Mouse (Mus musculus) midbrain, embryonic 14.5 days (tissue): ENCODE data around the gene Matn3. TPM values are rescaled to one million over a fixed set of nuclear protein-coding genes. Genes with fewer than 3 reads are reported as not detected.

Experiments
- ATAC-seq: fragments of 200-750 bp; cut with Nextera tagmentation; 2 replicates; pipeline ENCODE4 v1.8.0; 2017; ENCODE audit warnings: moderate number of reproducible peaks, moderate library complexity; ENCODE audit not compliant: low FRiP score, low TSS enrichment
- DNase-seq: peaks from one replicate; pipeline ENCODE4 v3.0.0-alpha.2; 2015
- H3K27ac ChIP-seq: fragments of 300-500 bp; sonication (generic); replicated peaks from 2 replicates; pipeline ENCODE4 v1.5.1; 2014; ENCODE audit warnings: mild to moderate bottlenecking, low read depth, low read length, moderate library complexity
- H3K27me3 ChIP-seq: fragments of 300-500 bp; sonication (generic); 2 replicates; pipeline ENCODE4 v1.6.1; 2014; ENCODE audit warnings: low read length, control low read depth, mixed read lengths; ENCODE audit not compliant: control insufficient read depth, insufficient read depth
- H3K36me3 ChIP-seq: fragments of 300-500 bp; sonication (generic); 2 replicates; pipeline ENCODE4 v1.6.1; 2014; ENCODE audit warnings: low read length, control low read depth; ENCODE audit not compliant: control insufficient read depth, insufficient read depth
- H3K4me1 ChIP-seq: fragments of 300-500 bp; sonication (generic); 2 replicates; pipeline ENCODE4 v1.6.1; 2014; ENCODE audit warnings: mild to moderate bottlenecking, antibody characterized with exemption, low read length, control low read depth; ENCODE audit not compliant: control insufficient read depth, insufficient read depth
- H3K4me2 ChIP-seq: fragments of 300-500 bp; sonication (generic); 2 replicates; pipeline ENCODE4 v1.6.1; 2014; ENCODE audit warnings: mild to moderate bottlenecking, low read length, moderate library complexity
- H3K4me3 ChIP-seq: fragments of 300-500 bp; sonication (generic); replicated peaks from 2 replicates; pipeline ENCODE4 v1.5.1; 2014; ENCODE audit warnings: low read depth, low read length
- H3K9ac ChIP-seq: fragments of 300-500 bp; sonication (generic); replicated peaks from 2 replicates; pipeline ENCODE4 v1.6.1; 2014; ENCODE audit warnings: mild to moderate bottlenecking, low read length, moderate library complexity
- H3K9me3 ChIP-seq: fragments of 300-500 bp; sonication (generic); 2 replicates; pipeline ENCODE4 v1.6.1; 2016; ENCODE audit warnings: low read length, control low read depth, mixed read lengths; ENCODE audit not compliant: control insufficient read depth
- whole genome bisulfite sequencing: fragments of 180-500 bp; shearing (Covaris S2); extraction: QIAGEN DNeasy Blood & Tissue Kit; methylation state at CpG from one replicate; pipeline ENCODE4 v1.1.7; 2014; 5-methylcytosine and 5-hydroxymethylcytosine counted together
- polyA plus RNA-seq: library from polyadenylated mRNA; unstranded; fragments of >200 nt; fragmentation: Nextera tagmentation; extraction: Ambion mirVana; gene quantifications from 2 replicates; pipeline ENCODE4 v1.2.1, GENCODE M21; 2014

Gene Matn3
- 0.11 and 0.13 TPM in 2 replicates for polyA plus RNA-seq

DNA sequence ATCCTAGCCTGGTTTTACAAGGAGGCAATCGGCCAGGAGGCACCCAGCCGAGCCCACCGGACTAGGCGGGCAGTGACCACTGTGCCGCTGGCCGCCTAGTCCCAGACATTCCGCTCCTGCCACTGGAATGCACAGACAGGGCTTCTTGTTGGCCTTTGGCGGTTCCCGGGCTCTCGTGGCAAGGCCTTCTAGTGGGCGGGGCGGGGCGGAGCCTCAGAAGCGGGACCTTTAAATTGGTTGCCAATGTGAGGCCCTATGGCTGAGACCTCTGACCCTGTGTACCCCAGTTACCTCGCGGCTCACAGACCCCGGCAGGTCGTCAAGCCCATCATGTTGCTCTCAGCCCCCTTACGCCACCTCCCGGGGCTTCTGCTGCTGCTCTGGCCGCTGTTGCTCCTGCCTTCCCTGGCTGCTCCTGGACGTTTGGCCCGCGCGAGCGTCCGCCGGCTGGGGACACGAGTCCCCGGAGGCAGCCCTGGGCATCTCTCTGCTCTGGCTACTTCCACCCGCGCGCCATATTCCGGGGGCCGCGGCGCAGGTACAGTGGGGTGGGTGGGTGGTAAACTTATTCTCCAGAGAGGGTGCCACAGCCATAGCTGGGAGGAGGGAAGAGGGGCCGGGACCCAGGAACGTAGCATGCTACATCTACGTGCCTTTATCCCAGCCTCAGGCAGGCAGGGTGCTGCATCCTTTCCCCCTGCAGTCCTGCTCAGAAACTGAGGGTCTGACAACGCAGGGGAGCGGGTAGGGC, at the start of gene Matn3:
Matn3 (plus strand) TSS at position 216 of the 751 bp plus-strand sequence.
- H3K9ac ChIP-seq = peak within 1 kb of the TSS; percentile 55
- no peak within 1 kb of the TSS for H3K27ac ChIP-seq
- peaks cover 9% of the 10 kb centered on the region; the same call in 1 of the 2 replicates for H3K4me1 ChIP-seq
- peaks cover 8% of the 10 kb centered on the region; the same call in 1 of the 2 replicates for H3K27me3 ChIP-seq
- peak within 1 kb of the TSS; percentile 96 for H3K4me2 ChIP-seq
- H3K9me3 ChIP-seq = no peaks in the 10 kb centered on the region
- H3K36me3 ChIP-seq = no peaks in the 10 kb centered on the region
- H3K4me3 ChIP-seq = peak within 1 kb of the TSS; percentile 43
- peak; percentile 67 for ATAC-seq
- peak; percentile 73 for DNase-seq
- 1% methylated on average over 42 of the region's 42 CpGs for WGBS

DNA sequence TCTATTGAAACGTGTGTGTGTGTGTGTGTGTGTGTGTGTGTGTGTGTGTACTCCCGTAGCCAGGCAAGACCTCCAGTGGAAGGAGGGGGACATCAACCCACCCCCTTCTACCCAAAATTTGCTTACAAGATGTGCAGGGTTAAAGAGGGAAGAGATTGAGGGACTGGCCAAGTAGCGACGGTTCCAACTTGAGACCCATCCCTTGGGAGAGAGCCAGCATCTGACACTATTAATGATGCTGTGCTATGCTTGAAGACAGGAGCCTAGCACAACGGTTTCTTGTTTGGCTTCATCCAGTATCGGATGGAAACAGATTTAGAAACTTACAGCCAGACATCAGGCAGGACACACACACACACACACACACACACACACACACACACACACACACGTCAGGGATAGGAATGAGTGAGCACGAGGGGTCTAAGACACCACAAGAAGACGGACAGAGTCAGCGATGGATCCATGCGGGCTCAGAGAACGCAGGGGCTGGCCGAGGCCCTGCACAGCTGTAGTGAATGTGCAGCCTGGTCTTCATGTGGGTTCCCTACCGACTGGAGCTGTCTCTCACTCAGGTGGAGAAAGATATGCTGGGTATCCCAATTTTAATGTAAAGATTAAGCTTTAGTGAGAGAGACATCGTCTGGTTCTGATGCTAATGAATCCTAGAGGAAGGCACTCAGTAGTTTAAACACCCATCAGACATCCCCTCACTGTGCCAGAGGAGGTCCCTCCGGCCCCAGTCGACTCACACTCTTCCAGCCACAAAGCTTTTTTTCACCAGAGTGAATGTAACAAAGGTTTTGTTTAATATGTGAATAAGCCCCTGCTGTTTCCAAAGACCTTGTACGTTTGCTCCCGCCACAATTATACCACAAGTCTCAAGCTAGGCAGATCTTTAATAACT, 48.6 kb upstream of the Matn3 start:
- no peaks in the 10 kb centered on the region for H3K9me3 ChIP-seq
- WGBS = 44% methylated on average over 19 of the region's 19 CpGs
- 0 out of 2 replicates have a peak, but pooled peaks cover 8% of the 10 kb centered on the region for H3K4me1 ChIP-seq
- no peak overlapping the region for H3K4me3 ChIP-seq
- DNase-seq = no peak
- no peaks in the 10 kb centered on the region for H3K27me3 ChIP-seq
- H3K36me3 ChIP-seq = no peaks in the 10 kb centered on the region
- H3K9ac ChIP-seq = no peak overlapping the region
- H3K27ac ChIP-seq = no peak overlapping the region
- no peak overlapping the region for H3K4me2 ChIP-seq
- peak; percentile 14; the same call in 1 of the 2 replicates for ATAC-seq

DNA sequence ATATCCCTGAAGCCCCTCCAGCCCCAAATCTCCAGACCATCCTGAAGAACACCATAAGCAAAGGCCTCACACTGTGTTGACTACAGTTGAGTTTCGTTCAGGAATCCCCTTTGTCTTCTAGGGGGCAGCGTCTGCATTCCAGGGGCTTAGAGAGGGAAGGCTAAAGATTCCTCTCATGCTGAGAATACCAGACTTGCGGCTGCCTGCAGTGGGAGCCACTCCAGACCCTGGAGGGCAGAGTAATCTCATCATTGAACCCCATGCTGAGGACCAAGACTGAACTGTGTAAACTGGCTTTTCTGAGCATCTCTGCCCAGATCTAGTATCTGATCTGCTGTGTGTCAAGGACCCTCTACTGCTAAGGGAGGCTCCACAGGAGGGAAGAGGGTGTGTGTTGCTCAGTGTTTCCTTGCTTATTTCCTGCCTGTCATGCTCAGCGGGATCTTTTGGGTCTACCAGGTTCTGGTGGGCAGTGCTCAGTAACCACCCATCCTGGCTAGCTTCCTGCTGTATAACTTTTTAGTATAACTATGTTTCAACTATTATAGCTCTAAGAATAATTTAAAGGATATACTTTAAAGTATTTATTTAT, 47.5 kb upstream of the Matn3 start:
- whole genome bisulfite sequencing = 16% methylated on average over 4 of the region's 4 CpGs
- 0 out of 2 replicates have a peak, but pooled peaks cover 8% of the 10 kb centered on the region for H3K4me1 ChIP-seq
- peak; percentile 20; the same call in 1 of the 2 replicates for ATAC-seq
- DNase-seq = no peak
- H3K4me2 ChIP-seq = no peak overlapping the region
- H3K36me3 ChIP-seq = no peaks in the 10 kb centered on the region
- H3K4me3 ChIP-seq = no peak overlapping the region
- no peaks in the 10 kb centered on the region for H3K9me3 ChIP-seq
- no peak overlapping the region for H3K9ac ChIP-seq
- H3K27ac ChIP-seq = no peak overlapping the region
- no peaks in the 10 kb centered on the region for H3K27me3 ChIP-seq

- Histone ChIP-seq H3K9me3 (no peaks in the 10 kb centered on the region), H3K27me3 (no peaks in the 10 kb centered on the region), H3K4me3 (no peak overlapping the region), H3K27ac (no peak overlapping the region), H3K4me1 (0 out of 2 replicates have a peak, but pooled peaks cover 8% of the 10 kb centered on the region), H3K9ac (no peak overlapping the region), H3K36me3 (no peaks in the 10 kb centered on the region), H3K4me2 (no peak overlapping the region)
- 61% methylated on average over 5 of the region's 5 CpGs for WGBS
- ATAC-seq (no peak), DNase-seq (no peak)
Measured at GRCm38 (mm10) chr12:8900919-8901663, 46.6 kb upstream of the Matn3 start.

DNA sequence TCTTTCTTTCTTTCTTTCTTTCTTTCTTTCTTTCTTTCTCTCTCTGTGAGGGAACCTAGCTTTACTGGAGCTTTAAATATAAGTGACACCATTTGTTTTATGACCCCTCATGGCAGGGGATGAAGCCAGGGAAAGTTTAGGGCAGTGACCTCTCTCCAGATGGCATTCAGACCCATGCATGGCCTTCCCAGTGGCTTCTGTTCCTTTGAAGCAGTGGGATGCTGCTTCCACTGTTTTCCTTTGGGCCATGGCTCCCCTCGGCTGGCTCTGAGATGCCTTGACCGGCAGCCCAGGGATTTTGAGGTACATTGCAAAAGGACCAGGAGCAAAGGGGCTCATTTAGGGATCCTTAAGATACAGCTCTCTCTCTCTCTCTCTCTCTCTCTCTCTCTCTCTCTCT, 45.8 kb upstream of the Matn3 start:
- 24% methylated on average over 2 of the region's 2 CpGs for WGBS
- 0 out of 2 replicates have a peak, but pooled peaks cover 8% of the 10 kb centered on the region for H3K4me1 ChIP-seq
- DNase-seq (no peak), ATAC-seq (no peak)
- H3K9me3 ChIP-seq = no peaks in the 10 kb centered on the region
- no peak overlapping the region for H3K4me2 ChIP-seq
- no peaks in the 10 kb centered on the region for H3K27me3 ChIP-seq
- H3K9ac ChIP-seq = no peak overlapping the region
- no peak overlapping the region for H3K4me3 ChIP-seq
- H3K27ac ChIP-seq = no peak overlapping the region
- H3K36me3 ChIP-seq = no peaks in the 10 kb centered on the region

GRCm38 (mm10) chr12:8902479-8902878, 45.2 kb upstream of the Matn3 start:
- 0 out of 2 replicates have a peak, but pooled peaks cover 8% of the 10 kb centered on the region for H3K4me1 ChIP-seq
- no peaks in the 10 kb centered on the region for H3K36me3 ChIP-seq
- H3K9me3 ChIP-seq = no peaks in the 10 kb centered on the region
- no peak overlapping the region for H3K4me2 ChIP-seq
- WGBS = 38% methylated on average over 3 of the region's 3 CpGs
- H3K27me3 ChIP-seq = no peaks in the 10 kb centered on the region
- no peak overlapping the region for H3K4me3 ChIP-seq
- DNase-seq (no peak), ATAC-seq (no peak)
- no peak overlapping the region for H3K27ac ChIP-seq
- no peak overlapping the region for H3K9ac ChIP-seq

- Histone ChIP-seq H3K4me1 (peaks cover 8% of the 10 kb centered on the region; the same call in 1 of the 2 replicates), H3K9ac (no peak overlapping the region; the same call in 1 of the 2 replicates), H3K4me2 (0 out of 2 replicates have a peak overlapping the region, but pooled peaks have one; percentile 15), H3K9me3 (no peaks in the 10 kb centered on the region), H3K27me3 (no peaks in the 10 kb centered on the region), H3K27ac (0 out of 2 replicates have a peak overlapping the region, but pooled peaks have one; percentile 32), H3K4me3 (no peak overlapping the region), H3K36me3 (no peaks in the 10 kb centered on the region)
- WGBS = 7% methylated on average over 16 of the region's 16 CpGs
- ATAC-seq (peak; percentile 62), DNase-seq (peak; percentile 51)
Measured at GRCm38 (mm10) chr12:8912860-8913685, 34.7 kb upstream of the Matn3 start.
